8 mouse cellular contexts compared by ENCODE assay signal in the genomic region with DNA sequence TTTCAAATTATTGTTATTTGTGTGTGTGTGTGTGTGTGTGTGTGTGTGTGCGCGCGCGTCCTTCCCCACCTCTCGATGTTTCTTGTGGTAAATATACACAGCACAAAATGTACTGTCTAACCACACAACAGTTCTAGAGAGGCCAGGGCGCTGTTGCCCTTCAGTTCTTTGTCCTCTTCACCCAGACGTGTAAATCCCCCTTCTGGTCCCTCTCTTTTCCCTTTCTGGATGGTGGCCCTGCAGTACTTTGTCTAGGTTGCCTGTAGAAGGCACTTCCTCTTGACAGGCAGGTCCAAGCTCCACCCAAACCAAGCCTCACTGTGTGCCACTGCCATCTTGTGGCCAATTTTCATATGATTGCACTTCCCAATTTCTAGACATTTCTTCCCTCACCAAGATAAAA. TPM values are rescaled to one million over a fixed set of nuclear protein-coding genes. Genes with fewer than 3 reads are reported as not detected.
DNase-seq lines count a peak whose midpoint lies in the region; ATAC-seq and TF ChIP-seq lines count a peak whose summit lies in the region.

No protein-coding gene starts in this region.

- no peaks in the 10 kb centered on the region for H3K36me3 ChIP-seq in intestine, postnatal 0 days (ENCODE audit: control insufficient read depth, insufficient read depth)
- H3K36me3 ChIP-seq in limb, embryonic 11.5 days (ENCODE audit: control insufficient read depth, insufficient read depth, low read length) = no peaks in the 10 kb centered on the region
- no peaks in the 10 kb centered on the region for H3K36me3 ChIP-seq in midbrain, embryonic 14.5 days (ENCODE audit: control insufficient read depth, insufficient read depth, low read length)

- no peak overlapping the region for H3K27ac ChIP-seq in intestine, postnatal 0 days (ENCODE audit: low read depth, low read length)
- H3K27ac ChIP-seq in limb, embryonic 11.5 days (replicated peaks; ENCODE audit: low read depth, low read length) = no peak overlapping the region
- H3K27ac ChIP-seq in midbrain, embryonic 14.5 days (replicated peaks; ENCODE audit: low read depth, low read length) = no peak overlapping the region

- H3K4me3 ChIP-seq in intestine, postnatal 0 days (ENCODE audit: low read depth, low read length) = 0 out of 2 replicates have a peak overlapping the region, but pooled peaks have one; percentile 22
- no peak overlapping the region for H3K4me3 ChIP-seq in limb, embryonic 11.5 days (ENCODE audit: low read depth, low read length)
- no peak overlapping the region for H3K4me3 ChIP-seq in midbrain, embryonic 14.5 days (replicated peaks; ENCODE audit: low read depth, low read length)

- no peak overlapping the region for H3K9ac ChIP-seq in intestine, postnatal 0 days (ENCODE audit: low read depth, low read length)
- H3K9ac ChIP-seq in limb, embryonic 11.5 days (ENCODE audit: low read length) = no peak overlapping the region
- H3K9ac ChIP-seq in midbrain, embryonic 14.5 days (replicated peaks; ENCODE audit: low read length) = no peak overlapping the region

- H3K27me3 ChIP-seq in intestine, postnatal 0 days (replicated peaks; ENCODE audit: control insufficient read depth, insufficient read depth, low read length) = no peaks in the 10 kb centered on the region
- no peaks in the 10 kb centered on the region for H3K27me3 ChIP-seq in limb, embryonic 11.5 days (ENCODE audit: control insufficient read depth, insufficient read depth, low read length)
- H3K27me3 ChIP-seq in midbrain, embryonic 14.5 days (ENCODE audit: control insufficient read depth, insufficient read depth, low read length) = no peaks in the 10 kb centered on the region

- no peaks in the 10 kb centered on the region for H3K9me3 ChIP-seq in intestine, postnatal 0 days (ENCODE audit: control insufficient read depth)
- H3K9me3 ChIP-seq in limb, embryonic 11.5 days (ENCODE audit: control insufficient read depth, low read length) = no peaks in the 10 kb centered on the region
- H3K9me3 ChIP-seq in midbrain, embryonic 14.5 days (ENCODE audit: control insufficient read depth, low read length) = no peaks in the 10 kb centered on the region

- no peaks in the 10 kb centered on the region for H3K4me1 ChIP-seq in intestine, postnatal 0 days (replicated peaks; ENCODE audit: control insufficient read depth, insufficient read depth, low read length)
- H3K4me1 ChIP-seq in limb, embryonic 11.5 days (ENCODE audit: control insufficient read depth, insufficient read depth, low read length) = no peaks in the 10 kb centered on the region
- no peaks in the 10 kb centered on the region for H3K4me1 ChIP-seq in midbrain, embryonic 14.5 days (ENCODE audit: control insufficient read depth, insufficient read depth, low read length)

- TF ChIP-seq CTCF in intestine, postnatal 0 days (IDR thresholded peaks at IDR 0.05; ENCODE audit: low read depth) = peak; percentile 97

- peak overlapping the region; percentile 50 for H3K4me2 ChIP-seq in intestine, postnatal 0 days (replicated peaks; ENCODE audit: low read depth)
- H3K4me2 ChIP-seq in limb, embryonic 11.5 days (ENCODE audit: low read depth, severe bottlenecking) = no peak overlapping the region
- H3K4me2 ChIP-seq in midbrain, embryonic 14.5 days (ENCODE audit: low read length) = no peak overlapping the region

- peak; percentile 38 for DNase-seq in urinary bladder, adult 2 months (ENCODE audit: low spot score)
- DNase-seq in urinary bladder, postnatal 10 days (ENCODE audit: low spot score) = no peak
- peak; percentile 81 for DNase-seq in embryo, embryonic 9.5 days (ENCODE audit: extremely low spot score)
- peak; percentile 97 for DNase-seq in heart, adult 11 months
- DNase-seq in limb, embryonic 11.5 days (ENCODE audit: low spot score) = peak; percentile 83
- peak; percentile 83 for DNase-seq in midbrain, embryonic 14.5 days
- peak; percentile 47 to 67 for DNase-seq in spleen, postnatal 14 days (ENCODE audit: low spot score in 2 of 2)

- WGBS in intestine, postnatal 0 days = 52% methylated on average over 7 of the region's 7 CpGs
- WGBS in limb, embryonic 11.5 days = 47% methylated on average over 7 of the region's 7 CpGs
- WGBS in midbrain, embryonic 14.5 days = 38% methylated on average over 7 of the region's 7 CpGs

- ATAC-seq in intestine, postnatal 0 days = peak; percentile 65
- ATAC-seq in limb, embryonic 11.5 days (ENCODE audit: insufficient number of reproducible peaks, low FRiP score, low TSS enrichment, low read depth) = peak; percentile 57; the same call in 1 of the 2 replicates
- ATAC-seq in midbrain, embryonic 14.5 days (ENCODE audit: low FRiP score, low TSS enrichment) = no peak

RNA-seq across cellular contexts. Expression of a gene that starts 6.0 kb away (rescaled TPM):
- 3.6 and 3.7 TPM in 2 replicates for polyA plus RNA-seq in urinary bladder, adult 2 months (2012; rRNA removed)
- 8.1 and 8.6 TPM in 2 replicates for polyA plus RNA-seq in intestine, postnatal 0 days (2015; fragmentation: Nextera tagmentation; extraction: Ambion mirVana)
- not detected in 2 replicates for polyA plus RNA-seq in limb, embryonic 11.5 days (2014; fragmentation: Nextera tagmentation; extraction: Ambion mirVana)
- polyA plus RNA-seq in midbrain, embryonic 14.5 days (2014; fragmentation: Nextera tagmentation; extraction: Ambion mirVana) = not detected in 2 replicates

RNA-seq across cellular contexts. Expression of a gene that starts 11.9 kb away (rescaled TPM):
- polyA plus RNA-seq in urinary bladder, adult 2 months (2012; rRNA removed) = 55.1 and 75.5 TPM in 2 replicates
- polyA plus RNA-seq in intestine, postnatal 0 days (2015; fragmentation: Nextera tagmentation; extraction: Ambion mirVana) = 37.3 and 40.7 TPM in 2 replicates
- 175 and 192 TPM in 2 replicates for polyA plus RNA-seq in limb, embryonic 11.5 days (2014; fragmentation: Nextera tagmentation; extraction: Ambion mirVana)
- polyA plus RNA-seq in midbrain, embryonic 14.5 days (2014; fragmentation: Nextera tagmentation; extraction: Ambion mirVana) = 52.0 and 66.0 TPM in 2 replicates

RNA-seq across cellular contexts. Expression of a gene that starts 17.8 kb away (rescaled TPM):
- 5.3 and 6.7 TPM in 2 replicates for polyA plus RNA-seq in urinary bladder, adult 2 months (2012; rRNA removed)
- 7.8 and 8.1 TPM in 2 replicates for polyA plus RNA-seq in intestine, postnatal 0 days (2015; fragmentation: Nextera tagmentation; extraction: Ambion mirVana)
- 12.2 and 13.2 TPM in 2 replicates for polyA plus RNA-seq in limb, embryonic 11.5 days (2014; fragmentation: Nextera tagmentation; extraction: Ambion mirVana)
- polyA plus RNA-seq in midbrain, embryonic 14.5 days (2014; fragmentation: Nextera tagmentation; extraction: Ambion mirVana) = 2.9 and 4.5 TPM in 2 replicates
